Comparison of ENCODE assay signal across 8 mouse cellular contexts in the genomic region with DNA sequence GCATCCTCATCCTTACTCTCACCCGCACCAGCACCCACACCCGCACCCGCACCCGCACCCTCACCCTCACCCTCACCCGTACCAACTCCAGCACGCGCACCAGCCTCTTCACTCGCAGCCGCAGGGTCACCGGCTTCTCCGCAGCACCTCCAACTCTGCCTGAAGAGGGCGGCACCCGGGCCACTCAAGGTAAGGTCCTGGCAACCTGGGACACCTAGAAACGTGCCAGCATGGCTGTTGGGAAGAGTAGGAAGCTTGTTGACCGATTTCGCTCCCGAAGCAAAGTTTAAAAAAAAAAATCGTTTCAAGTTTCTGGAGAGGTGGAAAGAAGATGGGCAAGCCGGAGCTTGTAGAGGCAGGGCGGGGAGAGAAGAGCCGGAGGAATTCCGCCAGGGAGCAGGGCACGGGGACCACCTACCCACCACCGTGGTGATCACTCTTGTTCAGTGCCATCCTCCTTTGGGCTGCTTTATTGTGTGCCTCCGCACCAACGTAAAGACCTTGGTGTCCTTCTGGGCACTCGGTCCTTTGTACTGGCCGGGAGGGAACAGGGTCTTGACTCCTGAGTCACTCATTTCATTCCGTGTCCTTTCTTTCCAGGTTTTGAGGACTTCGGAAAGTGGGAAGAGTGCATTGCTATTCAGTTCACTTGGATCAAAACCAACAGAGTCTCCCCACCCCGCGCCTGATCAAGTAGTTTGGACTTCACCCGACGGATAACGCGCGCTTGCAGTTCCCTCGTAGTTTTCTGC. TPM values are rescaled to one million over a fixed set of nuclear protein-coding genes. Genes with fewer than 3 reads are reported as not detected.
A peak's percentile ranks its signal among the peaks of the same experiment; 100 is the strongest.
DNase-seq lines count a peak whose midpoint lies in the region; ATAC-seq and TF ChIP-seq lines count a peak whose summit lies in the region.

No protein-coding gene starts in this region.

- peak overlapping the region; percentile 77 for H3K4me2 ChIP-seq in embryonic facial prominence, embryonic 12.5 days (replicated peaks)
- peak overlapping the region; percentile 87 for H3K4me2 ChIP-seq in heart, embryonic 11.5 days
- H3K4me2 ChIP-seq in midbrain, postnatal 0 days (ENCODE audit: low read depth, low read length, poor library complexity, severe bottlenecking) = peak overlapping the region; percentile 91

- peaks cover 25% of the 10 kb centered on the region for H3K4me1 ChIP-seq in embryonic facial prominence, embryonic 12.5 days
- peaks cover 33% of the 10 kb centered on the region for H3K4me1 ChIP-seq in heart, embryonic 11.5 days (ENCODE audit: control insufficient read depth, insufficient read depth, low read length)
- H3K4me1 ChIP-seq in liver, adult 2 months (ENCODE audit: control insufficient read depth, insufficient read depth, low read length) = peaks cover 6% of the 10 kb centered on the region
- H3K4me1 ChIP-seq in midbrain, postnatal 0 days (ENCODE audit: insufficient read depth, low read length) = no peaks in the 10 kb centered on the region

- under 1% methylated on average over 38 of the region's 38 CpGs for WGBS in embryonic facial prominence, embryonic 12.5 days
- under 1% methylated on average over 37 of the region's 38 CpGs for WGBS in heart, embryonic 11.5 days (ENCODE audit: insufficient replicate concordance)
- 3% methylated on average over 38 of the region's 38 CpGs for WGBS in liver, adult 2 months
- WGBS in midbrain, postnatal 0 days = under 1% methylated on average over 34 of the region's 38 CpGs

- H3K79me2 ChIP-seq in liver, adult 2 months (ENCODE audit: control insufficient read depth, insufficient read depth, low read length) = peaks cover 13% of the 10 kb centered on the region; the same call in 1 of the 2 replicates

- H3K4me3 ChIP-seq in embryonic facial prominence, embryonic 12.5 days = peak overlapping the region; percentile 69
- peak overlapping the region; percentile 87 for H3K4me3 ChIP-seq in heart, embryonic 11.5 days (ENCODE audit: low read depth, low read length)
- H3K4me3 ChIP-seq in liver, adult 2 months (ENCODE audit: insufficient read depth, low read depth, low read length) = peak overlapping the region; percentile 93
- H3K4me3 ChIP-seq in midbrain, postnatal 0 days (ENCODE audit: low read depth, low read length) = peak overlapping the region; percentile 86

- peak; percentile 46 for DNase-seq in layer of hippocampus, adult 11-12 months (ENCODE audit: low spot score)
- DNase-seq in layer of hippocampus, adult 9-10 months (ENCODE audit: low spot score) = no peak
- DNase-seq in kidney, adult 9 months = peak; percentile 79
- peak; percentile 80 for DNase-seq in liver, adult 2 months (ENCODE audit: extremely low read depth, low read depth, low spot score)
- peak; percentile 63 for DNase-seq in midbrain, postnatal 0 days (ENCODE audit: low spot score)
- peak; percentile 56 to 81 for DNase-seq in spleen, postnatal 4 days (ENCODE audit: low spot score in 2 of 2)

- H3K36me3 ChIP-seq in embryonic facial prominence, embryonic 12.5 days = no peaks in the 10 kb centered on the region
- H3K36me3 ChIP-seq in heart, embryonic 11.5 days (ENCODE audit: control insufficient read depth, insufficient read depth, low read length) = no peaks in the 10 kb centered on the region
- peaks cover 6% of the 10 kb centered on the region; the same call in 1 of the 2 replicates for H3K36me3 ChIP-seq in liver, adult 2 months (ENCODE audit: control insufficient read depth, insufficient read depth, low read length)
- no peaks in the 10 kb centered on the region for H3K36me3 ChIP-seq in midbrain, postnatal 0 days (ENCODE audit: insufficient read depth, low read length)

- H3K9ac ChIP-seq in embryonic facial prominence, embryonic 12.5 days = peak overlapping the region; percentile 76
- H3K9ac ChIP-seq in heart, embryonic 11.5 days (ENCODE audit: low read depth, low read length) = peak overlapping the region; percentile 92
- peak overlapping the region; percentile 98 for H3K9ac ChIP-seq in liver, adult 2 months (ENCODE audit: low read depth, low read length)
- H3K9ac ChIP-seq in midbrain, postnatal 0 days (replicated peaks; ENCODE audit: low read length, poor library complexity, severe bottlenecking) = peak overlapping the region; percentile 83

- no peak; the same call in 1 of the 2 replicates for ATAC-seq in embryonic facial prominence, embryonic 12.5 days (ENCODE audit: insufficient number of reproducible peaks, insufficient read depth, low FRiP score, low TSS enrichment)
- peak; percentile 31 for ATAC-seq in heart, embryonic 11.5 days (replicated peaks; ENCODE audit: insufficient number of reproducible peaks, low FRiP score, low TSS enrichment)
- peak; percentile 39 for ATAC-seq in midbrain, postnatal 0 days (ENCODE audit: low FRiP score)

- no peaks in the 10 kb centered on the region for H3K27me3 ChIP-seq in embryonic facial prominence, embryonic 12.5 days
- H3K27me3 ChIP-seq in heart, embryonic 11.5 days (ENCODE audit: control insufficient read depth, insufficient read depth, low read length) = no peaks in the 10 kb centered on the region
- H3K27me3 ChIP-seq in liver, adult 2 months (ENCODE audit: control insufficient read depth, insufficient read depth, low read length) = no peaks in the 10 kb centered on the region
- no peaks in the 10 kb centered on the region for H3K27me3 ChIP-seq in midbrain, postnatal 0 days (ENCODE audit: insufficient read depth, low read length)

- no peaks in the 10 kb centered on the region for H3K9me3 ChIP-seq in embryonic facial prominence, embryonic 12.5 days
- H3K9me3 ChIP-seq in heart, embryonic 11.5 days (replicated peaks; ENCODE audit: control insufficient read depth, low read length) = no peaks in the 10 kb centered on the region
- H3K9me3 ChIP-seq in midbrain, postnatal 0 days (ENCODE audit: low read length) = no peaks in the 10 kb centered on the region

- peak; percentile 16; the same call in 1 of the 2 replicates for TF ChIP-seq POLR2A in liver, adult 2 months (IDR thresholded peaks at IDR 0.05; ENCODE audit: extremely low read depth, insufficient read depth, low read length)

- TF ChIP-seq CTCF in liver, adult 2 months (IDR thresholded peaks at IDR 0.05; ENCODE audit: low read depth, low read length) = 0 out of 2 replicates have a peak, but pooled peaks have one; percentile 16
- TF ChIP-seq CTCF in midbrain, postnatal 0 days (IDR thresholded peaks at IDR 0.05) = peak; percentile 66

- peak overlapping the region; percentile 93 for H3K27ac ChIP-seq in embryonic facial prominence, embryonic 12.5 days
- H3K27ac ChIP-seq in heart, embryonic 11.5 days (ENCODE audit: low read depth, low read length) = peak overlapping the region; percentile 97
- peak overlapping the region; percentile 80 for H3K27ac ChIP-seq in liver, adult 2 months (replicated peaks; ENCODE audit: insufficient read depth, low read depth, low read length)
- peak overlapping the region; percentile 84 for H3K27ac ChIP-seq in midbrain, postnatal 0 days (ENCODE audit: low read depth, low read length)

RNA-seq across cellular contexts. Expression of gene Phlda1, which starts 1.6 kb away (rescaled TPM):
- polyA plus RNA-seq in embryonic facial prominence, embryonic 12.5 days (2016; fragmentation: Nextera tagmentation; extraction: Ambion mirVana) = 34.7 and 37.4 TPM in 2 replicates
- 20.9 and 22.2 TPM in 2 replicates for polyA plus RNA-seq in heart, embryonic 11.5 days (2014; fragmentation: Nextera tagmentation; extraction: Ambion mirVana)
- total RNA-seq in liver, adult 2 months (2014; rRNA removed) = 11.2 and 11.5 TPM in 2 replicates
- 30.2 and 51.0 TPM in 2 replicates for polyA plus RNA-seq in liver, adult 2 months (2012; rRNA removed)
- total RNA-seq in midbrain, postnatal 0 days (2014; rRNA removed) = 6.8 and 7.0 TPM in 2 replicates
- 32.6 and 32.9 TPM in 2 replicates for polyA plus RNA-seq in midbrain, postnatal 0 days (2015; fragmentation: Nextera tagmentation; extraction: Ambion mirVana)

RNA-seq across cellular contexts. Expression of gene Nap1l1, which starts 34.6 kb away (rescaled TPM):
- 286 and 315 TPM in 2 replicates for polyA plus RNA-seq in embryonic facial prominence, embryonic 12.5 days (2016; fragmentation: Nextera tagmentation; extraction: Ambion mirVana)
- polyA plus RNA-seq in heart, embryonic 11.5 days (2014; fragmentation: Nextera tagmentation; extraction: Ambion mirVana) = 202 and 207 TPM in 2 replicates
- total RNA-seq in liver, adult 2 months (2014; rRNA removed) = 22.8 and 27.8 TPM in 2 replicates
- 3.7 TPM in 2 replicates for polyA plus RNA-seq in liver, adult 2 months (2012; rRNA removed)
- total RNA-seq in midbrain, postnatal 0 days (2014; rRNA removed) = 57.1 and 83.3 TPM in 2 replicates
- polyA plus RNA-seq in midbrain, postnatal 0 days (2015; fragmentation: Nextera tagmentation; extraction: Ambion mirVana) = 160 and 171 TPM in 2 replicates

Comparison
In these comparisons a context has a peak if more than half of its experiments do, and no peak if none do; other contexts are left out.
1. RNA of gene Nap1l1, which starts 34.6 kb away (polyA plus RNA-seq): 286 to 315 TPM in embryonic facial prominence, embryonic 12.5 days, 202 to 207 TPM in heart, embryonic 11.5 days and 160 to 171 TPM in midbrain, postnatal 0 days; 3.7 TPM in liver, adult 2 months; every median in the first group is over 10 times any median in the second.
2. Peak in every context shown above with its lines, with median percentiles within 50 percentile points of each other: H3K27ac ChIP-seq, H3K4me2 ChIP-seq, H3K4me3 ChIP-seq and H3K9ac ChIP-seq.